Mouse (Mus musculus) midbrain, embryonic 16.5 days (tissue): ENCODE data around the gene Clec11a. TPM values are rescaled to one million over a fixed set of nuclear protein-coding genes. Genes with fewer than 3 reads are reported as not detected.
A peak's percentile ranks its signal among the peaks of the same experiment; 100 is the strongest.

Source experiments
- ATAC-seq: fragments of 200-750 bp; cut with Nextera tagmentation; 2 replicates; pipeline ENCODE4 v1.8.0; 2017; ENCODE audit warnings: moderate TSS enrichment
- H3K27ac ChIP-seq: fragments of 300-500 bp; sonication (generic); 2 replicates; pipeline ENCODE4 v1.5.1; 2014; ENCODE audit warnings: mild to moderate bottlenecking, low read length, mixed read lengths
- H3K27me3 ChIP-seq: fragments of 300-500 bp; sonication (generic); 2 replicates; pipeline ENCODE4 v1.6.1; 2014; ENCODE audit warnings: low read depth, low read length, mixed read lengths; ENCODE audit not compliant: control insufficient read depth, insufficient read depth
- H3K36me3 ChIP-seq: fragments of 300-500 bp; sonication (generic); 2 replicates; pipeline ENCODE4 v1.6.1; 2014; ENCODE audit warnings: mild to moderate bottlenecking, low read length, moderate library complexity, mixed read lengths; ENCODE audit not compliant: control insufficient read depth, insufficient read depth
- H3K4me1 ChIP-seq: fragments of 300-500 bp; sonication (generic); 2 replicates; pipeline ENCODE4 v1.6.1; 2014; ENCODE audit warnings: mild to moderate bottlenecking, low read length, mixed read lengths; ENCODE audit not compliant: control insufficient read depth, insufficient read depth
- H3K4me2 ChIP-seq: fragments of 300-500 bp; sonication (generic); 2 replicates; pipeline ENCODE4 v1.6.1; 2014; ENCODE audit warnings: mild to moderate bottlenecking, low read length, mixed read lengths
- H3K4me3 ChIP-seq: fragments of 300-500 bp; sonication (generic); 2 replicates; pipeline ENCODE4 v1.5.1; 2014; ENCODE audit warnings: low read depth, mild to moderate bottlenecking, low read length, moderate library complexity, mixed read lengths
- H3K9ac ChIP-seq: fragments of 300-500 bp; sonication (generic); 2 replicates; pipeline ENCODE4 v1.6.1; 2014; ENCODE audit warnings: low read depth, low read length, mixed read lengths
- H3K9me3 ChIP-seq: fragments of 300-500 bp; sonication (generic); replicated peaks from 2 replicates; pipeline ENCODE4 v1.6.1; 2014; ENCODE audit warnings: mild to moderate bottlenecking, low read length, mixed read lengths; ENCODE audit not compliant: control insufficient read depth, poor library complexity, severe bottlenecking
- WGBS: fragments of 180-500 bp; shearing (Covaris S2); extraction: QIAGEN DNeasy Blood & Tissue Kit; methylation state at CpG from one replicate; pipeline ENCODE4 v1.1.7; 2014; 5-methylcytosine and 5-hydroxymethylcytosine counted together
- polyA plus RNA-seq: library from polyadenylated mRNA; unstranded; fragments of >200 nt; fragmentation: Nextera tagmentation; extraction: Ambion mirVana; gene quantifications from 2 replicates; pipeline ENCODE4 v1.2.1, GENCODE M21; 2015

Clec11a gene
- polyA plus RNA-seq, 1 experiment from 2014 or later = 4.2 TPM

DNA sequence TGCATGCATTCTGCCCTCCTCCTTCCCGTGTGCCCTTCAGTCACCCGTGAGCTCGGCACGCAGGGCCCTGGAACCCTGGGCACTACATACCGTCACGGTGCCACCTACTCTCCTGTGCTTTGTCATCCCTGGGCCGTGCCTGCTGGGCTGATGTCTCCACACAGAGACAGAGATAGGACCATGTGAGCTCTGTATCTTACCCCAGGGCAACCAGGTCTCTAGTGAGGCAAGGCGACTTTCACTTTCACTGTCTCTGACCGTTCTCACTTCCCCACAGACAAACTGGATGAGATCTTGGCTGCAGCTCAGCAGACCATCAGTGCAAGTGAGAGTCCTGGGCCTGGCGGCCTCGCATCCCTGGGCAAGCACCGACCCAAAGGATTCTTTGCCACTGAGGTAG lies 37.9 kb upstream of the Clec11a start:
- ATAC-seq = no peak
- no peaks in the 10 kb centered on the region for H3K27me3 ChIP-seq
- peaks cover 39% of the 10 kb centered on the region for H3K36me3 ChIP-seq
- 82% methylated on average over 12 of the region's 12 CpGs for WGBS
- no peak overlapping the region for H3K27ac ChIP-seq
- H3K9me3 ChIP-seq = no peaks in the 10 kb centered on the region
- H3K9ac ChIP-seq = no peak overlapping the region
- no peaks in the 10 kb centered on the region for H3K4me1 ChIP-seq
- H3K4me3 ChIP-seq = no peak overlapping the region
- H3K4me2 ChIP-seq = no peak overlapping the region

DNA sequence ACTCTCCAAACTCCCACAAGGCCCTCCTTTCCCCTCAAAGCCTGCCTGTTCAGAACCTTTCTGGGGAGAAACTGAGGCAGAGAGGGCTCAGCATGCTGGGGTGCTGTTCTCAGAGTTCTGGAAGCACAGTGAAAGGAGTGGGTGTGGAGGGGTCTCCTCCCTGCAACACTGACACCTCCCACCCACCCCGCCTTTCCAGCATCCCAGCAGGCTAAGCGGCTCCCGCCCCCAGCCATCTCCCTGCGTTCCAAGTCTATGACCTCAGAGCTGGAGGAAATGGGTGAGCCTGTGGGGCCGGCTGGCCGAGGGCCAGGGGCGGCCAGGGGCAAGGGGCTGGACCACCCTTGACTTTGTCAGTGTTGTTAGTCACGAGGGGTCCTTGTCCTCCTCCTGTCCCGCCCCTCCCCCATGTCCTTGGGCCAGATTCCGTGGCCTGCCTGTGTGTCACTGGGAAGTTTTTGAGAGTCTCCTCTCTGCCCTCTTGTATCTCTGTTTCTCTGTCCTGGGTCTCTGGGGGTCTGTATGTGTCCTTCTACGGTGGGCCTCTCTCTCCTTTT lies 36.8 kb upstream of the Clec11a start:
- no peak overlapping the region for H3K4me3 ChIP-seq
- peaks cover 35% of the 10 kb centered on the region for H3K36me3 ChIP-seq
- no peaks in the 10 kb centered on the region for H3K9me3 ChIP-seq
- 24% methylated on average over 11 of the region's 11 CpGs for WGBS
- ATAC-seq = no peak
- no peak overlapping the region for H3K9ac ChIP-seq
- no peaks in the 10 kb centered on the region for H3K27me3 ChIP-seq
- H3K27ac ChIP-seq = 0 out of 2 replicates have a peak overlapping the region, but pooled peaks have one; percentile 28
- no peak overlapping the region for H3K4me2 ChIP-seq
- no peaks in the 10 kb centered on the region for H3K4me1 ChIP-seq

DNA sequence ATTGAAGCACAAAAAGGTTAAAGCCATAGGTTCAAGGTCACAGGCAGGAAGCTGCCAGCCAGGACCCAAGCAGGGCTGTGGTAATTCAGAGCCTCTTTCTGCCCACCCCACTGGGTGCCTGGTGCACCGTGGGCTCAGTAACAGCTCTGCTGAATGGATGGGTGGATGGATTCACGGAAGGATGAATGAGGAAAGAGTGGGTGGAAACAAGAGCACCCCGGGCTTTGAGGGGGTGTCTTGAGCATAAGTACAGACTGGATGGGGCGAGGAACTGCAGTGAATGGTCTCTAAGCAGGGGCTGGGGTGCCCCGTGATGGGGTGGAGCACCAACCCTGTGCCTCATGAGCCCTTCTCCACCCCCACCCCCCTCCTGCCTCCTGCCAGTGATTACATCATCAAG lies 35.0 kb upstream of the Clec11a start:
- Histone ChIP-seq H3K27me3 (no peaks in the 10 kb centered on the region), H3K27ac (no peak overlapping the region), H3K9ac (no peak overlapping the region), H3K4me2 (no peak overlapping the region), H3K4me1 (peaks cover 16% of the 10 kb centered on the region), H3K4me3 (no peak overlapping the region), H3K36me3 (peaks cover 30% of the 10 kb centered on the region), H3K9me3 (no peaks in the 10 kb centered on the region)
- no peak for ATAC-seq
- WGBS = 70% methylated on average over 5 of the region's 5 CpGs

DNA sequence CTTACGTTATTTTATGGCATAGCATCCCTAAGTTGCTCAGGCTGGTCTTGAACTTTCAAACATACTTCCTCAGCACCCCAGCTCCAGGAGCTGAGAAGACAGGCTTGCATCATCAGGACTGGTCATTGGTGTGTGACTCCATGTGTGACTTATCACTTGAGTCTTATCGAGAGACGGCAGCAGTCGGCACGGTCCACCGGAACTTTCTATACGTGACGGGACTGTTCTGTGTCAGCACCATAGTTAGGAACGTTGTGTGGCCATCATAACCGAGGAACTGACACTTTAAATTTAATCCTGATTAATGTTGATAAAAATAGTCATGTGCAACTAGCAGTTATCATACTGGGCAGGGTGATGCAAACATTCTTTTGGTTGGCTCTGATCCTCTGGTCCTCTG lies 34.4 kb upstream of the Clec11a start:
- 88% methylated on average over 10 of the region's 10 CpGs for WGBS
- peaks cover 16% of the 10 kb centered on the region for H3K4me1 ChIP-seq
- peaks cover 24% of the 10 kb centered on the region for H3K36me3 ChIP-seq
- no peak overlapping the region for H3K27ac ChIP-seq
- H3K27me3 ChIP-seq = no peaks in the 10 kb centered on the region
- no peak overlapping the region for H3K4me3 ChIP-seq
- no peak overlapping the region for H3K9ac ChIP-seq
- no peak for ATAC-seq
- H3K9me3 ChIP-seq = no peaks in the 10 kb centered on the region
- no peak overlapping the region for H3K4me2 ChIP-seq

DNA sequence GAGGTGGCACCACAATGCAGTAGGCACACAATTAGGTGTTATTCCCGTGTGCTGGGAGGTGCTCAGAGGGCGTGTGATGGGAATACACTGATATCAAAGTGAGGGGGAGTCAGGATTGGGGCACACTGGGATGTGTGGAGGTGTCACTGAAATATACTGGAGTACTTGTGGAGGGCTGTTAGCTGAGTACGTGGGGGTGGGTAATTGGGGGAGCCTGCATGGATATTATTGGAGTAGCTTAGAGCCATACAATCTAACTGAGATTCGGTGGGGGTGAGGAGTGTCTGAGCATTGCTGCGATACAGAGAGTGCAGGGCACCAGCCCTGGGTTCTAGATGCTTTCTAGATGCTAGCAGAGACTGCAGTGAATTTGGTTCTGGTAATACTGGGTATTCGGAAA lies 33.5 kb upstream of the Clec11a start:
- Histone ChIP-seq H3K27ac (no peak overlapping the region), H3K9ac (no peak overlapping the region), H3K9me3 (no peaks in the 10 kb centered on the region), H3K4me3 (no peak overlapping the region), H3K27me3 (no peaks in the 10 kb centered on the region), H3K36me3 (peaks cover 17% of the 10 kb centered on the region), H3K4me1 (peaks cover 16% of the 10 kb centered on the region), H3K4me2 (no peak overlapping the region)
- 75% methylated on average over 6 of the region's 6 CpGs for WGBS
- ATAC-seq = no peak

DNA sequence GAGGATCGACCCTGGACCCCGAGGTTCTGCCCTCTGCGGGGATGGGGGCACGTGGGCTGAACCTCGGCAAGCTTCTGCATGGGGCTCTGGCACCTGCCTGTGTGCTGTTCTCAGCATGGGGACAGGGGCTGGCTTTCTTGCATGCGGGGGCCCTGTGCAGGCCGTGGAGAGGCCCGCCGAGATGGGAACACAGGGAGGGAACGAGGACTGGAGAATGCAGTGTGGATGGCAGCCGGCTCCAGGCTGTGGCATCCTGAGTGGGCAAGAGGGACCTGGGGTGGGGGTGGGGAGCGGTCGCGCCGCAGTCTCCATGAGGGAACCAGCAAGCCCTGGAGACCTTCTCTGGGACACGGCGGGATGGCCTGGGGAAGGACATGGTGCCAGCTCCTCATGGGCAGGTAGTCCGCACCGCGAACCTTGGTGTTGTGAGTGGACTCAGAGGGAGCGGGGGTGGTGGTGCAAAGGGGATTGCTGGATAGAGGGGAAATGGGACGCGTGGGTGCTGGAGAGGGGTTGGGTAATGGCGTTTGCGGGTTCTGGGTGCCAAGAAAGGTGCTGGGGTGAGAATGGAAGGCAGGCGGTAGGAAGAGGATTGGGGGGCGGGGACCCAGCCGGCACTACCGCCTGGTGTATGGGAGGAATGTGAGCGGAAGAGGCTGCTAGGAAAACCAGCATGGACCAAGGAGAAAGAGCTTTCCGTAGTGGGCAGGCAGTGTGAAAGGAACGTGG lies 30.6 kb upstream of the Clec11a start:
- WGBS = 2% methylated on average over 30 of the region's 32 CpGs
- peak overlapping the region; percentile 94 for H3K4me2 ChIP-seq
- H3K9ac ChIP-seq = peak overlapping the region; percentile 95
- H3K27ac ChIP-seq = peak overlapping the region; percentile 90
- H3K27me3 ChIP-seq = no peaks in the 10 kb centered on the region
- H3K9me3 ChIP-seq = no peaks in the 10 kb centered on the region
- peaks cover 19% of the 10 kb centered on the region for H3K4me1 ChIP-seq
- H3K4me3 ChIP-seq = peak overlapping the region; percentile 78
- H3K36me3 ChIP-seq = peaks cover 7% of the 10 kb centered on the region; the same call in 1 of the 2 replicates
- peak; percentile 13 for ATAC-seq

DNA sequence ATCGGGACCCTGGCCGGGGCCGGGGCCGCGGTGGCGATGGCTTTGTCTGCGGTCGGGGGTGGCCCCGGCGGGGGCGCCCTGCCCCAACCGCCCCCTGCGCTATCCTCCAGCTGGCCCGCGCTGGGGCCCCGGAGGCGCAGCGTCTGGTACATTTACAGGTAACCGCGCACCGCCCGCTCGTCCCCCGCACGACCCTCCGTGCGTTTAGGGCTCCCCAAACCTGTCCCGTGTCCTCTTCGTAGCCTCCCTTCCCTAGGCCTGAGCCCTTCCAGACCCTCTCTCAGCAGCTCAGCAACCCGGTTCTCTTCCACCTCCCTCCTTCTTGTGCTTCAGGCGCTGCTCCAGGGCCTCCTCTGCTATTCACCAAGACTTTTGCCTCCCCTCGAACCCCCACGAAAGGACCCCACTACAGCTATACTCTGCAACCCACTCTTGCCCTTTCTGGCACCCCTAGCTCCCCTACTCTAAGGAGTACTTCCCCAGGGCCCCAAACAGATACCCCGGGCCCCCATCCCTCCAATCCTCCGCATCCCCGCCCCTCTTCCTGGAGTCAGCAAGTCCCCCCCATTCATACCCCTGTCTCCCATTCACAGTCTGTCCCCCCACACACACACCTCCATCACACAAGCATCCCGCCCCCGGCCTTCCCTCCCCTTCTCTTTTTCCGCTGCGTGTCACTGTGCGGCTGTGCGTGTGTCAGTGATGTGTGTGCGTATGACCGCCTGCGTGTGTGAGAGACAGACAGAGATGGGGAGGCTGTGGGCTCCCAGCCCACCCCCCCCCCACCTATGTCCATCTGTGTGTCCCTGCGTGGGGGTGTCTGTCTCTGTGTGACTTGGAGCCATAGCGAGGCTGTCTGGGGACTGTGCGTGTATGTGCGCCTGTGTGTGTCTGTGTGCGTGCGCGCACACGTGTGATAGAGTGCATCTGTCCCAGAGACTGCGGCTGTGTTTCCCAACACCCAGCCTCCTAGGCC lies 29.6 kb upstream of the Clec11a start:
- H3K36me3 ChIP-seq = peaks cover 4% of the 10 kb centered on the region; the same call in 1 of the 2 replicates
- peak; percentile 77 for ATAC-seq
- H3K4me2 ChIP-seq = peak overlapping the region; percentile 94
- H3K27ac ChIP-seq = peak overlapping the region; percentile 90
- peaks cover 19% of the 10 kb centered on the region for H3K4me1 ChIP-seq
- H3K4me3 ChIP-seq = peak overlapping the region; percentile 78
- H3K27me3 ChIP-seq = no peaks in the 10 kb centered on the region
- H3K9me3 ChIP-seq = no peaks in the 10 kb centered on the region
- peak overlapping the region; percentile 95 for H3K9ac ChIP-seq
- WGBS = 3% methylated on average over 30 of the region's 54 CpGs

DNA sequence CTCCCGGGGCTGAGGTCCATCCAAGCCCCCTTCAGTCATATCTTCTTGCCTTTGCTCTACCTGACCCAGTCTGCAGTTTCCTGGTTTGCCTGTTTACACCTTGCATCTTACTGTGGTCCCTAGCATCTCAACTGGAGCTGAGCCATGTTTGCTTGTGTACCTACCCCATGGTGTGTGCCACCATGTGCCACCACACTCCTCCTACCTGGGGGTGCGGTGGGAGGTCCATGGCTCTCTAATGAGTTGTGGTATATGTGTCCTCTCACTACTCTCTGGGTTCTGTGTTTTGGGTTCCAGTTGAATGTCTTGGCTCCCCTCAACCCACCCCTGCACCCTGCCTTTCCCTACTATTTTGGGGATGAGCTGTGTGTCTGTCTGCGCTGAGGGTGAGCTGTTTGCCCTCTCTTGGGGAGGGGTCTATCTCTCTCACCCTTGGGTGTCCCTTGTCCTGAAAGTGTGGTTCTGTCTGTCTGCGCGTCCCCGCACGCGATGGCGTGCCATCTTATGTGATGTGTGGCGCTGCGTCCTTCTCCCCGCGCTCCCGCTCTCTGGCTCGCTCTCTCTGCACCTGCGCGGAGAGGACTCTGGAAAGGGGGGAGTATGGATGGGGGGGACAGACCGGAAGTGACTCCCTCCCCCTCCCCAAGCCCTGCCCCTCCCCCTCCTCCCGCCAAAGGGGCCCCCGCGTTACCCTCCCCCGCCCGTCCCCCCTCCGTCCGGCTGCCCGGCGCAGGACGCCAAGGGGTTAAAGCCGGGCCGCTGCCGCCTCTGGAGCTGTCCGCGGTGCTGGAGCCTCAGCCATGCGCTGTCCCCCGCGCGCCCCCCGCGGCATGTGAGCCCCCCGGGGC lies 28.6 kb upstream of the Clec11a start:
- Histone ChIP-seq H3K27me3 (no peaks in the 10 kb centered on the region), H3K27ac (peak overlapping the region; percentile 90), H3K9ac (peak overlapping the region; percentile 95), H3K9me3 (no peaks in the 10 kb centered on the region), H3K36me3 (peaks cover 4% of the 10 kb centered on the region; the same call in 1 of the 2 replicates), H3K4me3 (peak overlapping the region; percentile 78), H3K4me2 (peak overlapping the region; percentile 94), H3K4me1 (peaks cover 19% of the 10 kb centered on the region)
- peak; percentile 79 for ATAC-seq
- WGBS = 5% methylated on average over 17 of the region's 40 CpGs
